Mouse (Mus musculus) T-helper 17 cell (primary cell): ENCODE measurements around the gene Foxn3.

Source experiments
- in situ Hi-C, 2 experiments: fragments of 300-600 bp; cut with MboI, MseI; formaldehyde crosslinking; loops; 1 replicate in 1 of 2; 2 replicates in 1 of 2; pipeline ENCODE4 v1.15.1; 2025; ENCODE audit warnings: high pct_unique_total_duplicates in 2 of 2

The Foxn3 gene

GRCm38 (mm10) chr12:99526571-99527140 is 36.7 kb downstream of the Foxn3 start:
- in situ Hi-C loops = no loop called here

- in situ Hi-C loops = no loop called here
Observed at GRCm38 (mm10) chr12:99522882-99523281, 40.5 kb downstream of the Foxn3 start.

GRCm38 (mm10) chr12:99519862-99520261 is 43.5 kb downstream of the Foxn3 start:
- in situ Hi-C loops = no loop called here

GRCm38 (mm10) chr12:99519191-99519614 is 44.2 kb downstream of the Foxn3 start:
- in situ Hi-C loops = no loop called here

- in situ Hi-C loops = no loop called here
Observed at GRCm38 (mm10) chr12:99518640-99519039, 44.7 kb downstream of the Foxn3 start.

- in situ Hi-C loops = no loop called here
Observed at GRCm38 (mm10) chr12:99518126-99518525, 45.3 kb downstream of the Foxn3 start.

GRCm38 (mm10) chr12:99517296-99517695 is 46.1 kb downstream of the Foxn3 start:
- in situ Hi-C loops = no loop called here

GRCm38 (mm10) chr12:99515481-99515880 is 47.9 kb downstream of the Foxn3 start:
- in situ Hi-C loops = no loop called here

- in situ Hi-C loops = loop anchor here in 1 of 2 experiments (5.0 kb wide), 2 partner anchors 44 to 114 kb away; no protein-coding TSS in a partner anchor
Observed at GRCm38 (mm10) chr12:99511644-99512043, 51.7 kb downstream of the Foxn3 start.

GRCm38 (mm10) chr12:99510759-99511158 is 52.6 kb downstream of the Foxn3 start:
- in situ Hi-C loops = loop anchor here in 1 of 2 experiments (5.0 kb wide), 2 partner anchors 43 to 113 kb away; no protein-coding TSS in a partner anchor

GRCm38 (mm10) chr12:99502225-99502624 is 61.2 kb downstream of the Foxn3 start:
- in situ Hi-C loops = no loop called here

- in situ Hi-C loops = no loop called here
Observed at GRCm38 (mm10) chr12:99498978-99499694, 64.2 kb downstream of the Foxn3 start.

GRCm38 (mm10) chr12:99498189-99498977 is 65.0 kb downstream of the Foxn3 start:
- in situ Hi-C loops = no loop called here

- in situ Hi-C loops = no loop called here
Observed at GRCm38 (mm10) chr12:99496945-99497344, 66.4 kb downstream of the Foxn3 start.

- in situ Hi-C loops = no loop called here
Observed at GRCm38 (mm10) chr12:99490216-99490615, 73.2 kb downstream of the Foxn3 start.

GRCm38 (mm10) chr12:99489001-99489592 is 74.3 kb downstream of the Foxn3 start:
- in situ Hi-C loops = no loop called here

GRCm38 (mm10) chr12:99480372-99480771 is 83.0 kb downstream of the Foxn3 start:
- in situ Hi-C loops = no loop called here

- in situ Hi-C loops = no loop called here
Observed at GRCm38 (mm10) chr12:99474176-99474575, 89.2 kb downstream of the Foxn3 start.

GRCm38 (mm10) chr12:99473406-99474133 is 89.8 kb downstream of the Foxn3 start:
- in situ Hi-C loops = no loop called here

GRCm38 (mm10) chr12:99471431-99471830 is 92.0 kb downstream of the Foxn3 start:
- in situ Hi-C loops = no loop called here

- in situ Hi-C loops = loop anchor here in 1 of 2 experiments (5.0 kb wide), 2 partner anchors 44 to 76 kb away; no protein-coding TSS in a partner anchor
Observed at GRCm38 (mm10) chr12:99467884-99468311, 95.5 kb downstream of the Foxn3 start.
